In genomic region chr2:158519800-158520199, GRCm38 (mm10) we compare ENCODE assay signal across 21 mouse cellular contexts. TPM values are rescaled to one million over a fixed set of nuclear protein-coding genes. Genes with fewer than 3 reads are reported as not detected.
"Had no signal": no experiment of that assay in that cellular context is flagged by ENCODE, and none has a peak within 500 bp of the region (broad histone marks: within the 10 kb centered on the region; RNA-seq: fewer than 3 reads in every experiment).

No protein-coding gene starts in this region.

- H3K4me2 ChIP-seq: neural tube, embryonic 13.5 days; neural tube, embryonic 15.5 days; stomach, embryonic 15.5 days had no signal

- H3K4me3 ChIP-seq: neural tube, embryonic 13.5 days; neural tube, embryonic 15.5 days; stomach, embryonic 15.5 days had no signal

- H3K27me3 ChIP-seq: neural tube, embryonic 13.5 days; neural tube, embryonic 15.5 days; stomach, embryonic 15.5 days had no signal

- H3K4me1 ChIP-seq: neural tube, embryonic 13.5 days; neural tube, embryonic 15.5 days; stomach, embryonic 15.5 days had no signal

- H3K27ac ChIP-seq: neural tube, embryonic 13.5 days; neural tube, embryonic 15.5 days; stomach, embryonic 15.5 days; stomach, postnatal 0 days had no signal

- H3K9ac ChIP-seq: neural tube, embryonic 13.5 days; neural tube, embryonic 15.5 days; stomach, embryonic 15.5 days had no signal

- H3K36me3 ChIP-seq: neural tube, embryonic 13.5 days; neural tube, embryonic 15.5 days; stomach, embryonic 15.5 days had no signal

- H3K9me3 ChIP-seq: neural tube, embryonic 15.5 days; stomach, embryonic 15.5 days had no signal

- DNase-seq: retina, postnatal 1 day; right cerebral cortex, adult 18-20 months; right cerebral cortex, postnatal 14 days; right cerebral cortex, postnatal 25 days; right cerebral cortex, postnatal 4 days; spleen, adult 18-20 months; thymus, adult 18-20 months; thymus, adult 2 months; thymus, postnatal 14 days; thymus, postnatal 25 days; thymus, postnatal 36 days; thymus, postnatal 4 days had no signal

RNA-seq across cellular contexts. Expression of gene Arhgap40, which starts 7.2 kb away (rescaled TPM):
- total RNA-seq: neutrophil, adult 5-6 weeks had no signal
- polyA plus RNA-seq: small intestine, adult 2 months; spleen, adult 2 months; thymus, postnatal 0 days had no signal

RNA-seq across cellular contexts. Expression of gene Adig, which starts 17.4 kb away (rescaled TPM):
- total RNA-seq: neutrophil, adult 5-6 weeks had no signal
- polyA plus RNA-seq: neural tube, embryonic 13.5 days; neural tube, embryonic 14.5 days; neural tube, embryonic 15.5 days had no signal
